Mouse (Mus musculus): ENCODE data around the gene Zc2hc1b.

Gene Zc2hc1b

DNA sequence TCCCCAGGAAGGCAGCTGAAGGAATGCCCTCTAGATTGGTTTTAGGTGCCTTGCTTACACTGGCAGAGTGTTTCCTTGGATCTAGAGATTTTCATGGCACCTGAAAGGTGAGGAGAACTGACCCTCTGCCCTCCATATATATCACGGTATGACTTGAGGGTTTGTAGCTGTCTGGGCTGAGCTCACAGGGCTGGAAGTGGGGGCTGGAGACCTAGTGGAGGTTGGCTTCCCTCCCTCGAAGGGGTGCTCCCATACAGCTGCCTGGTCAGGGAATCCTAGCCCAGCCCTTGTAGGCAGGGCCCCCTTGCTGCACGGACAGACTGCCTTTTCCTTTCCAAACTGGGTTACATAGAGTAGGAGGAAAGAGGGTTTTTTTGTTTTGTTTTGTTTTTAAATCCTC lies 65.0 kb downstream of the Zc2hc1b start:
- no peak for DNase-seq

DNA sequence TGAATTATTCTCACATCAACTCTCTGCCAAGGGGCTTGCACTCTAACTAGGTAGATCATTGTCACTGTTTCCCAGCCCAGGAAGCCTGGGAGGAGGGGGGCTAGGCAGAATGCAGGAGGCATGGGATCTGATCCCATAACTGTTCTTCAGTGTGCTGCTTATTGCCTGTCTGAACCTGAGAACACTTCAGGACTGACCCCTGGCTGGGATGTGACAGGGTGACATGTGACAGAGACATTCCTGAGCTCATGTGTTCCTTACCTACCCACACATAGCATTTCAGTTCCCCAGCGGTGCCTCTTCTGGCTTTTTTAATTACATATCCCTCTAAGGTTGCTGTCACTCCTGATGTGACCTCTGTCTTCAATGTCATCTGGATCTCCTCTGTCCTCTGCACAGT lies 68.0 kb downstream of the Zc2hc1b start:
- DNase-seq, result no peak

DNA sequence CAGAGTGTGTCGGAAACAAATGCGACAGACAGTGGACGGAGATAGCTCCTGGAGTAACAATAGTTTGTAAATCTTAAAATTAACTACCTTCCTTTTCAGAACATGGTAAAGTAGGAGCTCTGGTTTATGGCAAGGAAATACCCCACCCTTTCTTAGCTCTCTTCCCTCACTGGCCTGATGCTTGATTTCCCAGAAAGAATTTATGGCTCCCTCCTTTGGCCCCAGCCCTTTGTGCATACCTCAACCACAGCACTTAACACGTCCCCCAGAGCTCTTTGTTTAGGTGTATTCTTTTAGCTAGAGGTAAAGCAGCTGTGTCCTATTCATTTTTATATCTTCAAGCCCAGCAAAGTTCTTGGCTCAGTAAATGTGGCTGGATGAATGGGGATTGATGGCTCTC lies 69.0 kb downstream of the Zc2hc1b start:
- no peak for DNase-seq

DNA sequence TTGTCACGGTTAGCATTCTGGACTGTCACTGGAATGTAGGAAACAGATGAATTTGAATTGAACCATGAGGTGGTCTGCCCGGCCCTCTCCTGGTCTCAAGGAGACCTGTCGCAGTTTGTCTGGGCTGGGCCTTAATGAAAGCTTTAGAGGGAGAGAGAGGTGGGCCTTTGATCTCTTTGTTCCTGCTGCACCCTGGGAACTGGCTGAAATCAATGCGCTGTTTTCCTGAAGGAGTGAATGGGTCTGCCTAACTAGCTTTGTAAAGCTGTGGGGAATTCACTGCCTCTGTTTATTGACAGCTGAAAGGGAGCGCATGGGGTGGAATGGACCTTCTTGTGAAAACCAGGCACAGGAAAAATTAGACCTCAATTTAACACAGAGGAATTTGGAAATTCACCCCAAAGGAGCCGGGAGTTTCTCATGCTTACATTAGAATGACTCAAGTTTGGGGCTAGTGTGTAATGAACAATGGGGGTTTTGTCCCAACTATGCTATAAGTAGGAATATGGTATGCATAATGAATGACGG lies 69.7 kb downstream of the Zc2hc1b start:
- no peak for DNase-seq

DNA sequence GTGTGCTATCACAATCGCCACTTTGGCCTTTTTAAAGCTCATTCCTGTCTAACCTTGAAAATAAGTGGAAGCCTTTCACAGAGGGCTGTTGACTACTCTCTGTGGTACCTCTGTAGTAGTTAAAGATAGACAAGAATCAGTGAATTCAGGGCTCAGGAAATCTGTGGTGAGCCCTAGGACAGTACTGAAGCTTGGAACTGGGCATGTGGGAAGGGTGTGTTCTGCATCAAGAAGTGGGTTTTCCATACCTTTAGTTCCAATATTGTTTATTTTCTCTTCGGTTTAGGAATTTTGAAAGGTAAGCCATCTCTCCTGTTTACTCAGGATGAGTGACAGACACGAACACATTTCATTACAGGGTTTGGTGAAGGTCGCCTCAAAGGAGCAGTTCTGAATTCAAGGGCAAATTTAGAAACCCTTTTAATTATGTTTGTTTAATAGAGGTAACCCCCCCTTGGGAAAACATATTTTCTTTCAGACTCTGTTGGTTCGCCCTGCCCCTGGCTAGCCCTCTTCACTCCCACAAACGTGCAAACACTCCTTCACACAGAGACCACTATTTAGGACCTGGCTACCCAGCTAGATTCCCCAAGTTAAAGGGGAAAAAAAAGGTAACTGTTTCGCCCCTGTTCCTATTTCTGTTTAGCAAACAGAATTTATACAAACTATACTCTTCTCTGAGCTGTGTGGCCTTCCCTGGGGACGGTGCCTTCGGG lies 70.8 kb downstream of the Zc2hc1b start:
- DNase-seq, result no peak

GRCm38 (mm10) chr10:13103838-13104237 lies 74.0 kb downstream of the Zc2hc1b start:
- DNase-seq, result no peak

DNA sequence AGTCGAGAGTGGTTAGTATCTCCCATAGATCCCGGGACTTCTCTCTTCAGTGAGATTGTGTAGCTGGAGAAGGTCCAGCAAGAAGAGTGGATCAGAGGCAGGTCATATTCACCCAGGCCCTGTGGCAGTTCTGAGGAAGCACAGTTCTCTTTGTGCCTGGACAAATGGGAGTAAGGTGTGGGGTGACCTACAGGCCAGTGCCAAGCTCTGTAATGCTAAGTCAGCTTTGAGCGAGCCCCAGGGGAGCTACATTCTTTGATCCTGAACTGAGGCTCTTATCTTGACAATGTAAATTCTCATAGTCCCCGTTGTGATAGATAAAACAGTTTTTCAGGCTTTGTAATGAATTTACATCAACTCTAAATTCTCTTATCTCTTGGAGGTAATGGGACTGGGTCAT lies 75.5 kb downstream of the Zc2hc1b start:
- DNase-seq, result no peak

DNA sequence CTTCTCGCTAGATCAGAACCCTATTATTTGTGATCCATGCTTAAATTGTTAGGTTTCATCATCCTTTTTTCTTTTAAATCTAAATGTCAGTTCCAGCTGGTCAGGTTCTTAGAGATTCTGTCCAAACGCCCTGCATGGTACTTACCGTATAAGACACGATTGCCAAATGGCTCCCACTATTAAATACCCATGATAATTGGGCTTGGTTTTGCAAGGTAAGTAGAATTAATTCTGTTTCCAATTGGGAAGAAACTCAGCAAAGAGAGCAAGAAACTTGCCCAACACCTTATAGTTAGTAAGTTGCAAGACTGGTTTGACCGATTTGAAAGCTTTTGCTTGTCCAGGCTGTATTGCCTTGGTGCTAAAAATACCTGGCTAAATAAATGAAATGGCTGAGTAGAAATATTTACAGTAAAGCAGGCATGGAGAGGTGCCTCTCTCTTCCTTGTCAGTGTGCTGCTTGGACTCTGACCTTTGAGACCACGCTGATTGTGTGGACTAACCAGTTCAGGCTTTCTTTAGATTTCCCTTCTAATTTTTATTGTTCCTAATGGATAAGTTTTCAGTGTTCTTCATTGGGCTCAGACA lies 77.7 kb downstream of the Zc2hc1b start:
- DNase-seq, result no peak

Data from kidney, postnatal 4 days (tissue).